Mouse (Mus musculus): ENCODE measurements around the gene Vstm2b.

Gene Vstm2b

GRCm38 (mm10) chr7:40898096-40898710 lies at the start of gene Vstm2b:
TSS of gene Vstm2b (plus strand) at chr7:40898328.
- no peak for DNase-seq

- DNase-seq: peak; percentile 8 to 21
These were observed 42.0 kb upstream of the Vstm2b start for GRCm38 (mm10) chr7:40856088-40856625.

DNA sequence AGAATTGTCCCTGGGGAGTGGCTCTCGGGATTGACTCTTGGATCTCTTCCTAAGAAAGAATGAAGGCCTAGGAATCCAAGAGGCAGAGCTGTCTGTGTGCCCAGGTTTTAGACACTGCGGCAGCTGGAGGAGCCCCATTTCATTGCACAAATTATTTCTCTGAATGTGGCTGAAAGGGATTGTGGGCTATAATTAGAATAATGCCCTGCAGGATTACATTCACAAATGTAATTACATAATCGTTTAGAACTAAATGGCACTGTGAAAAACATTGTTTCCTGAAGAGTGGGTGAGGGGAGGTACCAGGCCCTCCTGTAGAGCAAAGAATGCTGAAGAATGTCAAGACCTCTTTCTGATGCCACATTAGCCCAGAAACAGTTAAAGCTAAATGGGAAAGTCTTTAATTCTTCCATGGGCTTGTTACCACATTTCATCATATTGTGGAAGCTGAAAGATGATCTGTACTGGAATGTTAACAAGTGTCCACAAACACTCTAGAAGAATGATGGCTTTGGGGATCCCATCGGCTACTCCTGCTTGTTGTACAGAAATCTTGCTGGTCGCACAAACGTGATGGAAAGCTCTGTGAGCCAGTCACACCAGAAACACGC lies 24.6 kb upstream of the Vstm2b start:
- DNase-seq: no peak

DNA sequence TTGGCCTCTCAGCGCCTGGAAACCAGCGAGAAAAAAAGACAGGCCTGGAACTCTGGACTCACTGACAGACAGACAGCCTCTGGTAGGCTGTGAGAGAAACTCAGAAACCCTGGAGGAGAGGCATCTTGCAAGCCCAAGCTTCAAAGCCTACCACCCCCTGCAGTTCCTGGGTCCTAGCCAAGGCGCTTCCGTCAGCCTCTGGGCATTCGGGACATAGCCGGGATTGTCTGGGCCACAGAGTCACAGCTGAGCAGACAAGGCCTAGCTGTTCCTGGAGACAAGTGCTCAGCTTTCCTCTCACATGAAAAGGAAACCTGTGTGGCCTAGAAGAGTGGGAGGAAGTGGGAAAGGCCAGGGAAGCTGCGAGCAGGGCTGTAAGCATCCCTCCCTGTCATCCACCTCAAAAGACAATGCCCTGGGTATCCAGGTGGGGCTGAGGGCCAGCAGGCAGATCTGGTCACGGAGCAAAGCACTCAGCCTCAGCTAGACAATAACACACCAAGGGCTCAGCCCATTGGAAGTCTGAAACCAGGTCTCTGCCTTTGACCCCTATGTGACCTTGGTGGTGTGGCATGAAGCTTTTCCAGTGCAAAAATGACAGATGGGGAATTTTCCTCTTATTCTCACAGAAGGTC lies 13.2 kb upstream of the Vstm2b start:
- DNase-seq: peak; percentile 52 to 75

DNA sequence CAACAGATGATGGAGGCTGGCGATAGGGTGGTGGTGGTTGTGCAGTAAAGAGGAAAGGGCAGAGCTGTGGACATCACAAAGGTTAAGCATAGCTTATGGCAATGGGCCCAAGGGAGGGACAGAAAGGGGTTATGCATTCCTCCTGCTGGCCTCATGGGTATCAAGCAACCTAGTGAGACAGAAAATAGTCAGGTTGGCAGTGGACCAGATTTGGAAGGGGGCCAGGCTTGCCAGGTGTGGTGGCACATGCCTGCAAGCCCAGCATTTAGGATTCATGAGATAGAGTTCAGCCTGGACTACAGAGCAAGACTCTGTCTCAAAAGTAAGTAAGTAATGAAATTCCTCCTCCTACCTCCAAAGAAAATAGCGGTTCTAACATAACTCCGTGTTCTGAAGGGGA lies 9.8 kb upstream of the Vstm2b start:
- DNase-seq: peak; percentile 14 to 49

GRCm38 (mm10) chr7:40896964-40897363 lies 1.2 kb upstream of the Vstm2b start:
- DNase-seq: no peak

GRCm38 (mm10) chr7:40898711-40899375 lies 715 bp downstream of the Vstm2b start:
- peak in 1 of 2 experiments; percentile 36 for DNase-seq

GRCm38 (mm10) chr7:40899376-40900265 lies 1.5 kb downstream of the Vstm2b start:
- DNase-seq: peak in 1 of 2 experiments; percentile 30

GRCm38 (mm10) chr7:40901201-40901600 lies 3.1 kb downstream of the Vstm2b start:
- peak; percentile 65 to 83 for DNase-seq

DNA sequence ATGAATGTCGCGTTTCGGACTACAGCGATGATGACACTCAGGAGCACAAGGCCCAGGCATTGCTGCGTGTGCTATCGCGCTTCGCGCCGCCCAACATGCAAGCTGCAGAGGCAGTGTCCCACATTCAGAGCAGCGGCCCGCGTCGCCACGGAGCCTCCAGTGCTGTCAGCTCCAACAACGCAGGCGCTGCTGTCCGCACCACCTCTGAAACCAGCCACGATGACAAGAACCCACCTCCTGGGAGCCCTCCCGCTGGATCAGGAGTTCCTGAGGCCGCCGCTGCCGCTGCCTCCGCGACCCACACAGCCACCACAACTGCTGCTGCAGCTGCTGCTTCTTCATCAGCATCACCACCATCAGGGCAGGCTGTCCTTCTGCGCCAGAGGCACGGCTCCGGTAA lies 4.4 kb downstream of the Vstm2b start:
- DNase-seq: no peak

DNA sequence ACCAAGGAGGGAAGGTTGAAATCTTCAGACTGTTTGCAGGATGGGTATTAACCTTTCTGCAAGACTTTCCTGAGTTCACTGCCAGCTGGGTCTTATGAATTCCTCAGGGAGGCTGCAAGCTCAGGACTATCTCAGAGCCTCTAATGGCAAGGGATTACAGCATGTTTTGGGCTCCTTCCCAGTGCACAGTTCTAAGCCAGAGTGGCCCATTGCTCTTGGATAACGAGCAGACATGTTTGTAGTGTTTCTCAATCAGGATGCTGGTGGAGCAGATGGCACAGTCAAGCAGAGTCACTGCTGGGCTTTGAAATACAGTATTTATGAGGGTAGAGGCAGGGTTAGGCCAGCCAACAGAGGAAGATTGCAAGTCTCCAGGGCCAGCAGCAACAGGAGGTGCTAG lies 8.4 kb downstream of the Vstm2b start:
- no peak for DNase-seq

GRCm38 (mm10) chr7:40916761-40917160 lies 18.6 kb downstream of the Vstm2b start:
- DNase-seq: no peak

DNA sequence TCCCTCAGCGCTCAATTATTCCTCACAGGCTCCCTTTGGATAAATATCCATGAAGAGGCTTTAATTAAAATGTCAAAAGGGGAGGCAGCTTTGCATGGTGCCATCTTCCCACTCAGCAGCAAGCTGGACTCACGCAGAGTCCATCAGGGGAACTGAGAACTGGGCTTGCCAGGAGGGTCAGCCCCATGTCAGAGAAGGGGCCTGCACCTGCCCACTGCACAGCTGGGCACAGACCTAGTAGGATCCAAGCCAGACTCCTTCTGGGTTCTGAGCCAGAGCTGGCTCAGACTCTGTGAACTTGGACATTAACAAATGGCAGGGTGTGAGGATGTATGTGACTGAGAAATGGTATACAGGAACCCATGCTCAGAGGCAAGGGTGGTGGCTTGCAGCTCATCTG lies 22.0 kb downstream of the Vstm2b start:
- DNase-seq: no peak

DNA sequence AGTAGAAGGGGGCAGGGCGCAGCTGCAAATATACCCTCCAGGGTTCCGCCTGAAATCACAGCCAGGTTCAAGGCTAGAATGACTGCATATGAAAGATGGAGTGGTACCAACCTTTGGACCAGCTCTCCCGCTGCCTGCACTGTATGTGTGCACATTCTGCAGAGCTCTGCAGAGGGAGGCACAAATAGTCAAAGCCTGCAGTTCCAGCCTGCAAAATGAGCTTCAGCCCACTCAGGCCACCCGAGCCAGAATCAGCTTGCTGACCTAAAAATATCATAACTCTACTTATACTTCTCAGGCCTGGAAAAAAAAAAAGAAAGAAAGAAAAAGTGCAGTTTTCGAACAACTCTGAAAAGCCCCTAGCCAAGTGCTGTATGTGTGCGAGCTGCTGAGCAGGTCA lies 23.2 kb downstream of the Vstm2b start:
- DNase-seq: no peak

GRCm38 (mm10) chr7:40922871-40923270 lies 24.7 kb downstream of the Vstm2b start:
- DNase-seq: no peak

- DNase-seq: no peak
These were observed 30.3 kb downstream of the Vstm2b start for GRCm38 (mm10) chr7:40928391-40928790.

GRCm38 (mm10) chr7:40936617-40937212 lies 38.6 kb downstream of the Vstm2b start:
- DNase-seq: no peak

DNA sequence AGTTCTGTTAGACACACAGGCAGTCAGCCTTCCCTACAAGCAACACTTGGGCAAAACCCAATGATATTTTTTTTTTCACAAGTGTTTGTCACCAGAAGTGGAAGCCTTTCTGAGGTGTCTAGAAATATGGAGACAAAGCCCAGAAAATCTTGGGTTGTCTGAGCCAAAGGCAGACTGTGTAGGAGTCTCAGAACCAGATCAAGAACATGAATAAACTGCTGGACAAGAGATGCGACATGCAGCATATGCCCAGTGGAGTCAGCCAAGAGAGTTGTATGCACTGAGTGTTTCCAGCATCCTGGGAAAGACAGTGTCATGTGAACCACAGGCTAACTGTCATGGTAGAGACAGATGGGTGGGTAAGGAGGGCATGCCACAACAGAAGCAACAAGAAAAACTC lies 41.2 kb downstream of the Vstm2b start:
- no peak for DNase-seq

DNA sequence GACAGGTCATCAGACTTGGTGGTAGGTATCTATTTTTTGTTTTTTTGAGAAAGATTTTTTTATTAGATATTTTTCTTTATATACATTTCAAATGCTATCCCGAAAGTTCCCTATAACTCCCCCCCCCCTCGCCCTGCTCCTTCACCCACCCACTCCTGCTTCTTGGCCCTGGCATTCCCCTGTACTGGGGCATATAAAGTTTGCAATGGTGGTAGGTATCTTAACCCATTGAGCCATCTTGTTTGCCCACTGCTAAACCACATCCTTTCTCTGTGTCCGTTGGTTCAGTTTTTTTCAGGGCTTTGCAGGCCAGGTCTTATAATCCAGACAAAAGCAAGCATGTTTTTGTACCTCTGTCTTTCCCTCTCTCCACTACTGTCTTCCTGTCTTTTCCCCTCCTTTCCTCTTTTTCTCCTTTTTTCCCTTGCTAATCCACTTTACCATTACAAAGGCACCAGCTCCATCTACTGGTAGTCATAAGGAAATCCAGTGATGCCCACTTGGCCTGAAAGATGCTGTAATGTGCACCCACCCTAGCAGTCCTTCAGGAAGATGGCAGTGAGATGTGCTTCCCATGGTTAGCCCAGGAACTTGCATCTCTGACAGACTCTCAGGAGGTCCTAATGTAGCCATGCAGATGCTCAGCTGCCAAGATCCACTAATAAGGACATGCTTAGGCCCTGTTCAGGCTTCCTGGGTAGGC lies 44.3 kb downstream of the Vstm2b start:
- no peak for DNase-seq
